Mouse (Mus musculus): Measurements from ENCODE around the gene Actl6a.
A peak's percentile ranks its signal among the peaks of the same experiment; 100 is the strongest.
"Not testable (repeated sequence)": the region's sequence is repeated elsewhere in the genome, so short reads cannot be mapped to it uniquely, and the experiment has no call there.

Actl6a gene

GRCm38 (mm10) chr3:32694737-32695582, 11.1 kb upstream of the Actl6a start:
- no peak for DNase-seq

GRCm38 (mm10) chr3:32695583-32695980, 10.5 kb upstream of the Actl6a start:
- no peak for DNase-seq

DNA sequence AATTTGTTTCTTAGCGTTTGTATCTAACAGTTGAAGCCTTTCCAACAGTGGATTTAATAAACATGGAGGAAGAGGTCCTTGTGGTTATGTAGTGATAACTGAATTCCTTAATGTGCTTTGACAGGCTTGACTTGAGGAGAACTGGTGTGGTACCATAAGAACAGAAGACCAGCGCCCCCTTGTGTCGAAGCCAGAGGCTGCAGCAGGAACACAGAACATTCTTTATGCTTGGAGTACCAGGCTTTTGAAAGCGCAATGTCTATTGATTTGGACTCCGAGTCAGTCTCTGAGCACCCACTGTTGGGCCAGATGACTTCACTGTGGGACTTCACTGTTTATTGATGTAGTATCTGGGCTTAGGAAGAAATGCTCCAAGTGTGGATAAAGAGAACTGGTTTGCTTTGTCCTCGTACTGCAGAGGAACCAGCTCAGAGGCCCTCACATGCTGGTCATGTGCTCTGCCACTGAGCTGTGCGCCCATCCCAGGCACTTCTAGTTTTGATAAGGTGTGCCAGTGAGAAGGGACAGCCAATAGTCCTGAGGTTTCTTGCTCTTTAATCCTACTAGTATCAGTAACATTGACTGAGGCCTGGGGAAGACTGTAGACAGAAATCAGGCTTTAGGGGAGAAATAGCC, 7.8 kb upstream of the Actl6a start:
- DNase-seq, result peak; percentile 83

DNA sequence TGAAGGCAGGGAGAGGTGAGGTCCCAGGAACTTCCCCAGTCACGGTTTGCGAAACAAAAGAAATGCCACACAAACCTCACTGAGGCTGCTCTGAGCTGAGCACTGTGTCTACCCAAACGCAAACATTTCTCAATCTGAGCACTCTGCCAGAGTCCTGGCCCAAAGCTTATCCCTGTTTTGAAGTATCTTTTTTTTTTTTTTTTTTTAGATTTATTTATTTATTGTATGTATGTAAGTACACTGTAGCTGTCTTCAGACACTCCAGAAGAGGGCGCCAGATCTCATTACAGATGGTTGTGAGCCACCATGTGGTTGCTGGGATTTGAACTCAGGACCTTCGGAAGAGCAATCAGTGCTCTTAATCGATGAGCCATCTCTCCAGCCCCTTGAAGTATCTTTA, 2.1 kb upstream of the Actl6a start:
- not testable (repeated sequence) for DNase-seq

DNA sequence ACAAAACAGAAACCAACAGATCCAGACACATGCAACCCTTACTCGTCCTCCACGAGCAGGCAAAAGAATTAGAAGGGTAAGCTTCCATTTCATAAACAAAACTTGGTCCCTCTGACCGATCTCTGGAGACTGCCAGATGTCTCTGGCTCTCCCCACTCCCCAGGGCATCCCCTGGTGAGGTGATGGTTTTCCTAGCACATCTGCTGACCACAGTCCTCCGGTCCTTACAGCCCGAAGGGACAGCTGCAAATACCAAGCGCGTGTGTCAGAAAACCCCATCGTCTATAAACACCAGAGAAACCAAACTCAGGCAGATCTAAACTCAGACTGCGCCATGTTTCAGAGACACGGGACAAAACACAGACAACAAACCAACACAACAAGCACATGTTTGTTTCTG, 1.5 kb upstream of the Actl6a start:
- not testable (repeated sequence) for DNase-seq

DNA sequence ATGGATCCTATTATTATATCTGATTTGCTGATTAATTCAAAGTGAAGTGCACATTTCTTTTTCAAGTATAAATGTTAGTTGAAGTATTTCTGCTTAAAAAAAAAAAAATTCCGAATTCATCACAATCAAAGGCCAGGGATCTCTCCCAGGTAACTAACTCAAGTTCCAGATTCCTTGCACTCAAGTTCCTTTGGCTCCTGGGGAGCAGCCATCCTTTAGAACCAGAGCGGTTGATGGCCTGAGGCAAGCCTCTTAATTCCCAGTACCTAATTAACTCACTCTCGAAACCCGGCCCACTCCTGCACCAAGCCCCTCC, 1.9 kb downstream of the Actl6a start:
- DNase-seq, result no peak

DNA sequence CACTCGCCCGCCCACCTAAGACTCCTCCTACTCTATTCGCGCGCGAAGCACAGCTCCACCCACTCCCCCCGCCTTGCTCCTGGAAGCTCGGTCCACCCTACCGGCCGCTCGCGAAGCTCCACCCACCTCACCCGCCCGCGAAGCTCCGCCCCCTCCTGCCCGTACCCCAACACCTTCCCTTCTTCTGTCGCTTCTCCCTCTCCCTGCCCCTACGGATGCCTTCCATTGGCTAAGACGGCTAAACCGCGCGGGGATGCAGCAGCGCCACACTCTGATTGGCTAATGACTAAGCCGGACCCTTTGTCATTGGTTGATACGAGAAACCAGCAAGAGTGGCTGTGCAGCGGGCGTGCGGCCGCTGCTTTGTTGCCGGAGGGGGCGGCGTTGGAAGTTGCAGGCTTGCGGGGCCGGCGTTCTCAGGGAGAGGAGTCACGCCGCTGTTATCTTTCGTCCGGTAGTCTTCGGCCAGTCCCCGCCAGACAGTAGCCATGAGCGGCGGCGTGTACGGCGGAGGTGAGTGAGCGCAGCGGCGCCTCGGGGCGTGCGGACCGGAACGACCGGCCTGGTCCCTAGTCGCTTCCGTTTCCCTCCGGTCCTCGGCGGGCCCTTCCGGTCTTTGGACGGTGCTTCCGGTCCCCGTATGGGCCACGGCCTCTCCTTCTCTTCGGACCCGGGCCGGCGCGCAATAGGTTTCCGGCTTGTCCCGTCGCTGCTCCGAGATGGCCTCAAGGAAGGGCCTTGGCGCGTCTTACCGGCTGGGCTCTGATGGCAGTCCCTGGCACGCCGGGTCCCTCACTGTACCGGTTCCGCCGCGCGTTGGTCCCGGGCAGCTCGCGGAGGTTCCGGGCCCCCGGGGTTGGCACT, 2.5 kb downstream of the Actl6a start:
- peak; percentile 98 for DNase-seq

- no peak for DNase-seq
Observed at GRCm38 (mm10) chr3:32709388-32709787, 3.3 kb downstream of the Actl6a start.

DNA sequence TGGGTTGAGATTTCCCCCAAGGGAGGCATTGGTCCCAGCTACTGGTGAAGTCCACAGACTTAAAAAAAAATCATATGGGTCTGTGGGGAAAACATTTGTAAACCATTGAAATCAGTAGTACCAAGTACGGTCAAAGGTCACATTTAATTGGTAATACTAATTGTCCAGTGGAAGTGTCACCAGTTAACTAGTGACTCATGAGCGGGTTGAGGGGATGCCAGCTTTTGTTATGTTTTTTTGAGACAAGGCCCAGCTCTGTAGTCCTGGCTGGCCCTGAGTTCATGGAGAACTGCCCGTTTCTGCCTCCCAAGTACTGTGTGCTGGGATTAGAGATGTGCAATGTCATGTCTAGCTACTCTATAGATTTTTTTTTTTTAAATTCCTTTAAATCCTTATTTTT, 7.6 kb downstream of the Actl6a start:
- DNase-seq, result no peak

DNA sequence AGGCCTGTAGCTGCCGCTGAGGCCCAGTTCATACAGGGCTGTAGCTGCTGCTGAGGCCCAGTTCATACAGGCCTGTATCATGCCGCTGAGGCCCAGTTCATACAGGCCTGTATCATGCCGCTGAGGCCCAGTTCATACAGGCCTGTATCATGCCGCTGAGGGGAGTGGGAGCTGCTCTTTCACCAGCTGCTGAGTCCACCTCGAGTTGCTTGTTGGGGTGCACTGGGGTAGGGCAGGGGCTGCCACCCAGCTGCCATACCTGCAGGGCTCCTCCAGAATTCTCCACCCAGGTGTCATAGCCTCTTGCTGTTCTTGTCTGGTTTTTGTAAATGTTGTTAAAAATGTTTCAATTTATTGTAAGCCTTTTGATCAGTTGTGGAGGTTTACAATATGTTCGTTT, 11.3 kb downstream of the Actl6a start:
- DNase-seq, result not testable (repeated sequence)

DNA sequence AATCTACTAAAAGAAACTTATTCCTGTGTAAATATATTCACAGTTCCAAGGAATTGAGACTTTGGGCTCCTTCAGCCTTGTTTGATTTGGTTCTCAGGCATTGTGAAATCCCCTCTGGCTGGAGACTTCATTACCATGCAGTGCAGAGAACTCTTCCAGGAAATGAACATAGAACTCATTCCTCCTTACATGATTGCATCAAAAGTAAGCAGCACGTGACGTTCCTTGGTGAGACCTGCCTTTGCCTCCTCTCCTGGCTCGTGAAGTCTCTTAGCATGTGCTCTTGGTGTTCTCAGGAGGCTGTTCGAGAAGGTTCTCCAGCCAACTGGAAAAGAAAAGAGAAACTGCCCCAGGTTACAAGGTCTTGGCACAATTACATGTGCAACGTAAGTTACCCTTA, 12.2 kb downstream of the Actl6a start:
- DNase-seq, result no peak

DNA sequence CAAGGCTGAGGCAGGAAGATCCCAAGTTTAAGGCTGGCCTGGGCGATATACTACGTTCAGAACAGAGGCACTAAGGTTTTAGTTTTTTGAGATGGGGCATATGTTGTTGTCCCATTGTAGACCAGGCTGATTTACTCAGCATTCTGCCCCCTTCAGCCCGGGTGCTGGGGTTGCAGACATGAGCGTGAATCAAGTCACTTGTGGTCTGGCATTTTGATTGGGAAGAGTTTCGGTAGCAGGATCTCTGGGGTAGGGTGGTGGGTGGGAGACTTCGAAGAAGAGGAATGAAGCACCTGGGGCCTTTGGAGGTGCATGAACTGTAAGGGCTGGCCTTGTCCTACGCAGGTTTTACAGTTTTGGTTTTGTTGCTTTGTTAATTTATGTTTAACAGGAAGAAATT, 18.1 kb downstream of the Actl6a start:
- DNase-seq, result no peak

GRCm38 (mm10) chr3:32725951-32726350, 19.9 kb downstream of the Actl6a start:
- DNase-seq, result no peak

- no peak for DNase-seq
Observed at GRCm38 (mm10) chr3:32727861-32728260, 21.8 kb downstream of the Actl6a start.

- DNase-seq, result peak; percentile 97
Observed at GRCm38 (mm10) chr3:32736244-32737171, 30.4 kb downstream of the Actl6a start, which contains the start of gene Ndufb5. Gene Ndufb5, plus strand, starts transcription at chr3:32736990.

- no peak for DNase-seq
Observed at GRCm38 (mm10) chr3:32737172-32737655, 31.1 kb downstream of the Actl6a start, which contains the start of gene Mrpl47. Gene Mrpl47, minus strand, starts transcription at chr3:32737605.

GRCm38 (mm10) chr3:32738549-32738948, 32.5 kb downstream of the Actl6a start:
- no peak for DNase-seq

DNA sequence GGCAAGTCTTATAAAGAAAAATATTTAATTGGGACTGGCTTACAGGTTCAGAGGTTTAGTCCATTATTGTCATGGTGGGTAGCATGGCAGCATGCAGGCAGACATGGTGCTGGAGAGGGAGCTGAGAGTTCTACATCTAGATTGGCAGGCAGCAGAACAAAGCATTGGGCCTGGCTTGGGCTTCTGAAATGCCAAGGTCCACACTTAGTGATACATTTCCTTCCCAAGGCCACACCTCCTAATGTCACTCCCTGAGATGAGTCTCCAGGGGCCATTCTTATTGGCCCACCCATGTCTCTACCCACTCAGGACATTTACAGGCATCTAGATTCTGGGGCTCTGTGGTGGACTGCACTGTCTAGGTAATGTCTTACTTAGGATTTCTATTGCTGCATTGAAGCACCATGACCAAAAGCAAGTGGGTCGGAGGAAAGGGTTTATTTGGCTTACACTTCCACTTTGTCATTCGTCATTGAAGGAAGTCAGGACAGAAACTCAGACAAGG, 36.2 kb downstream of the Actl6a start:
- DNase-seq, result no peak

DNA sequence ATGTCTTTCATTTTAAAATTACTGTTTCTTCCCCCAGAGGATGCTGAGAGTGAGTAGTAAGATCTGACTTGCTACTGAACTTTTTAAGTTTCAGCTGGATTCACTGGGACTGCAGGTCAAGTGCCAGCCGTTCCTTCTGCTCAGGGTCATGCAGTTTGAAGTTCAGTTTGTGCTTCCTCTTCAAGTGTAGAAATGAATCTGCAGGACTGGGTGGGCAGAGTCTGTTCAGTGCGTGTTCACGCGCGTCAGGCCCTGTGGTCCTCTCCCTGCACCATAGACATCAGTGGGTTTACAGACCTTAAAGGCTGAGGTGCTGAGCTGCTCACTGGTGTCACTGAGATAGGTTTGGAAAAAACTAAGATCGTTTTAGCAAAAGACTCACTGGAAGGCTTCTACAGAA, 38.9 kb downstream of the Actl6a start:
- no peak for DNase-seq

DNA sequence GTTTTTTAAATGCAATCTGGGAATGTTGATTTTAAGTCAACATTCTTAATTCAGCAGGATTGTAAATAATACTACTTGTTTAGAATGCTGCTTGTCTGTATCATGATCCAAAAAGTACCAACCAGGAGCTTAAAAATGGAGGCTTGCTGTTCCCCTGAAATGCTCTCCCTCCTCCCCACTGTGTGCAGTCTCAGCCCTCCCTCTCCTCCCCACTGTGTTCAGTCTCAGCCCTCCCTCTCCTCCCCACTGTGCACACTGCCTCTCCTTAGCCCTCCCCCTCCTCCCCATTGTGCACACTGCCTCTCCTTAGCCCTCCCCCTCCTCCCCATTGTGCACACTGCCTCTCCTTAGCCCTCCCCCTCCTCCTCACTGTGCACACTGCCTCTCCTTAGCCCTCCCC, 39.3 kb downstream of the Actl6a start:
- DNase-seq, result not testable (repeated sequence)

DNA sequence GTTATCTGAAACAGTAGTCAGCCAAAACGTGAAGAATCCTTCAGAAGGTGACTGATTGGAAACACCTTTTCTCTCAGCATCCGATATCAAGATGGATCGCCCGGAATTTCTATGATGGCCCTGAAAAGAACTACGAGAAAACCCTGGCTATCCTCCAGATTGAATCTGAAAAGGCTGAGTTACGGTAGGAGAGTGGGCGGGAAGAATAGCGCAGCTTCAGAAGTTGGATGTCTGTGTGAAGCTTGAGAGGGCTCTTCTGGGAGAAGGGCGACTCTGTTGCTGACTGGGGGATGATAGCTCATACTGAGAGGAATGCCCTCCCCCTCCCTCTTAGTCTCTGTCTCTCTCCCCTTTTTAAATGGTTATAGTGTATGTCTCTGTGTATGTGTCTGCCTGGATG, 42.3 kb downstream of the Actl6a start:
- no peak for DNase-seq
